Mouse (Mus musculus): ENCODE measurements at regions not wholly inside any gene's neighbourhood (a gene's known extent, or its start where the extent isn't known, plus 50 kb on each side); places are given as distances from the start of the nearest gene placed in this dataset.

DNA sequence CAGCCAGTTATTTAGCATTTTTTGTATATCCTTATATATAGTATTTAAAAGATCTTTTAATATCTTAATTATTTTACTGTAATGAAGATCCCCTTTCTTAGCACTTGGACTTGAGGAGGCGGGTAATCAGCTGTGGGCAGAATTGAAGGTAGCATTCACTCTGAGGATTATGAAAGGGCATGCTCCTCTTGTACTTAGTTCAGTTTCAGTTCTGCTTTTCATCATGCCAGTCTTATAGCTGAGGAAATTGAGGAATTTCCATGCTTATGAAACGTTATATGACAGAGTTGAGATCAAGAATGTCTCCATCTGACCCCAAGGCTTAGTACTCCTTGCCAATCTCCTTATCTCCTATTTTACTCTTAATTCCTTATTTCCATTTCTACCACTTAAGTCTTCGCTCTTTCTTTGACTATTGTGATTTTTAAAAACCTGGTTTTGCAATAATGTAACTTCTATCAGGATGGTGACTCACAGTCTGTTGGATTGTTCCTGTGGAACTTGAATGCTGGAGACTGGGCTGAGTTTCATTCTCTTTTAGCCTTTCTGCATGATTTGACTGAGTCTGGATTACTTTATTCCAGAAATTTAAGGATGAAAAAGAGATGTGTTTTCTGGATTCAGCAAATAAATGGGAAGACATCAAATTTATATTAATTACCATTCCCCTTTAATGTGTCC lies 133.6 kb downstream of the Papss1 start:
- no peak for DNase-seq (ENCODE audit: extremely low spot score, low spot score)

DNA sequence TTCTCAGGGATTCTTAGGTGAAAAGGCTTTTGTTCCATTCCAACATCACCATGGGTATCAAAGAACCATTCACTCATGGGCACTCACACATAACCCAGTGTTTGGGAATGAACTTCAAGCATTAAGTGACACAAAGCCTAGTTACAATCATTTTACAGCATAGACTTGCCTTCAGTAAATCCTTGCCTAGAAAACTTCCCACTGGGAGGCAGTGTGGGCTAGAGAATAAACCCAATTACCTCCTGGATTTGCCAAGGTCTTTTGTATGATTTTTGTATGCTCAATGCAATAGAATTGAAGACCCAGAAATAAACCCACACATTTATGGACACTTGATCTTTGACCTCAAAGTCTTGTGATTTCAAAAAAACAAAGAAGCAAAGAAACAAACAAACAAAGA lies 138.6 kb downstream of the Papss1 start:
- DNase-seq (ENCODE audit: extremely low spot score, low spot score) = no peak

DNA sequence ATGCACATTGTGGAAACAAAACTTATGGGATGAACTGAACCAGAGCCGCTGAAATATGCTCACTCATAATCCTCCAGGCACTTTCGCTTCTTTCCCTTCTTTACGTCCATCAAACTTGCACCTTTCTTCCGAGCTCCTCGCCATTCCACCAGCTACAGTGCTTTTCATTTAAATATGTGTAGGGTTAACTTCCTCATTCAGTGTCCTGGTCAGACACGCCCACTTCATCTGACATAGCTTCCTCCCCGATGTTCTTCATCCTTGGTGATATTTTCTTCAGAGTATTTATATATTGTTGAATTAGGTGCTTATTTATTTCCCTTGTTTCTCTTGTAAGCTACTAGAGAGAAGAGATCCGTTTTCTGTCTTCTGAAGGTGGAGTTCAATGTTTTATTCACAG lies 149.0 kb downstream of the Papss1 start:
- no peak for DNase-seq (ENCODE audit: extremely low spot score, low spot score)

DNA sequence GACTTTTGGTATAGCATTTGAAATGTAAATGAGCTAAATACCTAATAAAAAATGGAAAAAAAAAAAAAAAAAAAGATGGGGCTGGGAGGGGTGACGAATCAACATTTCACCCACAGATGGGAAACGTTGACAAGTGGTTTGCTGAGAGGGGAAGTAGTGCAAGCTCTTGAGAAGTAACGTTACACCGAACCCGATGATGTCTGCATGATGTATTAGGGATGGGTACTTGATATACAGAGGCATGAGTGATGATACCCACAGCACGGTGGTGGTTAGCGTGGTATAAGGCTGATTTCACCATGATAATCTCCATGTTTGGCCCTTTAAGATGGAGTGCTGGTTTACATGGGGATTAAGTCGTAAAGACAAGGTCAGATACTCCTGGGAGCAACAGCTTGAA lies 154.2 kb downstream of the Papss1 start:
- DNase-seq (ENCODE audit: extremely low spot score, low spot score) = no peak

DNA sequence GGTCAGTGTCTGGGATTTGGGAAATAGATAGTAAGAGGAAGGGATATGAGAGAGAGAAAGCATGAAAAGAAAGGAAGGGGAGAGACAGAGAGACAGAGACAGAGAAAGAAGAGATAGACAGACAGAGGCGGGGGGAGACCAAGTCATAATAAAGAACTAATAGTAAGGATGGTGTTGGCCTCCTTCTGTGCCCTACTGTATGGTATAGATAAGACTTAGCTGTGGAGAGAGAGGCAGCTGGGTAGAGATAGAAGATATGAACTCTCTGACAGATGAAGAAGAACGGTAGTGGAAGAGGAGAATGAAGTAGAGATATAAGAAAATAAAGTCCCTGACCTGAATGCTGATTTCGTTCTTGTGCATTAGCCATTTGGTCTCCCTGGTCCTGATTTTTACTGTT lies 164.1 kb downstream of the Papss1 start:
- DNase-seq (ENCODE audit: extremely low spot score, low spot score) = no peak

DNA sequence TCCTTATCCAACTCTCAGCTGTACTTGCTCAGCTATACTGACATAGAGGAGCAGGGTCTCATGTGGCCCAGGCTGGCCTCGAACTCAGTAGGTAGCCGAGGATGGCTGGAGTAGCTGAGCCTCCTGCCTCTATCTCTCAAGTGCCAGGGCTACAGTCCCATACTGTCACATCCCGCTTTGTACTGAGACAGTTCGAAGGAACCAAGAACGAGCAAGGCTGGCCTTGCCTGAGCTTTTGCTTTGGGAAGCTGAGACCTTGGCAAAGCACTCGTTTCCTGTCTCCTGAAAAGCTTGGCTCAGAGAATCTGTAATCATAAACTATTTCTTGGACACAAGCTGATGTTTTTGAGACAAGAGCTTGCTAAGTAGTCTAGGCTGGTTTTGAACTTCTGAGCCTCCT lies 169.7 kb downstream of the Papss1 start:
- DNase-seq (ENCODE audit: extremely low spot score, low spot score) = no peak

DNA sequence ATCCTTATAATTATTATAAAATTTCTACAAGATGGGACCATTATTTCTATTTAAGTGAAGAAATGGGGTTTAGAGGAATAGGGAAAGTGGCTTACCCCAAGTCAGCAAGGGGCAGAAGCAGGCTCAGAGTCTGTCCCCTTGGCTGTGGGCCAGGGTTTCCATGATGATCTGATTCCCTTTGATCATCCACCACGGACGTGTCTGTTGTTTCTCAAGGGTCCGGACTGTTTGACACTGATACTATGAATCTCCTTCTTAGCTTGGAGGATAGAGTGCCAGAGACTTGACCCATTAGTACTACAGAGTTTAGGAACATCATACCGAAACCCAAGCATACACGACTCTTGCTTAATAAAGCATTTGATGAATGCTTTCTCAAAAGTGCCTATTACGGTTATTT lies 172.9 kb downstream of the Papss1 start:
- DNase-seq (ENCODE audit: extremely low spot score, low spot score) = no peak

DNA sequence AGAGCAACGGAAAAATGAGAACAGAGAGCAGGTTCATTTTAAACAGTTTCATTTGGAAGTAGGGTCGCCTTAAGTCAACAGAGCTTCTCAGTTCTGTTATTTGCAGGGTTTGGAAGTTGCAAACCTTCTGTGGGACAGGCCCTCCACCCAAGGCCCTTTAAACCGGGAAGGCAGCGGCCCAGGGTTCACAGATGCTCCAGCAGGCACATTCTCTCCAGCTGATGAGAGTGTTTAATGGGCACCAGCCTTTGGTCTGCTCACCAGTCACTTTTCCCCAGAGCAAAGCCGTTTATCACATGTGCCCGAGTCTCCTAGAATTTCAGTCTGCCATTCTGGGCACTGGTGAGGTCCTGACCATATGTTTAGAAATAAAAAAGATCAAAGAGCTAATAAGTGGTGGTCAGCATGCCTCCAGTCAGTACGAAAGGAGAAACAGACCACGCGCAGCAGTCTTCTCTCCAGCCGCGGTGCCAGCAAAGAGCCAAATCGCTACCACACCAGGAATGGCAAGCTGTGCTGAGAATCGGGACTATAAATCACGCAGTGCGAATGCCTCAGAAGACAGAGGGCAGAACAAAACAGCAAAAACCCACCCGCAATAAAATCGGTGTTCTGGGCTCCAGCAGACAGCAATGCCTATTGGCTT lies 173.5 kb downstream of the Papss1 start:
- DNase-seq (ENCODE audit: extremely low spot score, low spot score) = peak; percentile 28

DNA sequence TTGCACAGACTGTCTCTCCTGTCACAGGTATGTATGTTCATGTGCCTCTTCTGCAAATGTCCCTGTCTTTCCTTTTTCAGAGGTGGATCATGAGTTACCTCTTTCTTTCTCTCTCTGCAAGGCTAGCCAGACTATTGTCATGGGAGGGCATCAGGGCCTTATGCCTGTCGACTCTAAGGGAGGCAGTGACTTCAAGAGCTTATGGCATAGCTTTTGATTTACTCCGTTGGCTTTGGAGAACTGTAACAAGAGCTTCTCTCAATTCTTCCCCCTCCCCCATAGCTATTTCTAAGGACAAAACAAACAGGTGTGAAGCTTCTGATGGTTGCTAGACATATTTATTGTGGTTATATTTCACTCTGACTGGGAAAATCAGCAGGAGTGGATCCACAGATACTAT lies 191.0 kb downstream of the Papss1 start:
- DNase-seq (ENCODE audit: extremely low spot score, low spot score) = no peak

DNA sequence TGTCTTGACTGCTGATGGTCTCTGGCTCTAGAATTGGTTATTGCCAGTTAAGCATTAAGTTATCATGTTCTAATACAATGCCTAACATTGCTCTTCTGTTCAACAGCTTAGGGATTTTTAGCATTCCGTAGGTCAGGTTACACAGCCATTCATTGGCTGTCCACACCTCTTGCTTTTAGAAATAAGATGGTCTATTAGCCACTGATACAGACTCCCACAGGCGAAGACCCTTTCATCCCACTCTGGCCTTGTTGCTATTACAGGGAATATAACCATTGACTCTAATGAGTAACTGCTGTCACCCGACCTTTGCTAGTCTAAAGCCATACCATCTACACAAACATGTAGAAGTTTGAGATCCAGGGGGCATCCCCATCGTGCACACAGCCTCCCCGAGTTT lies 191.6 kb downstream of the Papss1 start:
- no peak for DNase-seq (ENCODE audit: extremely low spot score, low spot score)

DNA sequence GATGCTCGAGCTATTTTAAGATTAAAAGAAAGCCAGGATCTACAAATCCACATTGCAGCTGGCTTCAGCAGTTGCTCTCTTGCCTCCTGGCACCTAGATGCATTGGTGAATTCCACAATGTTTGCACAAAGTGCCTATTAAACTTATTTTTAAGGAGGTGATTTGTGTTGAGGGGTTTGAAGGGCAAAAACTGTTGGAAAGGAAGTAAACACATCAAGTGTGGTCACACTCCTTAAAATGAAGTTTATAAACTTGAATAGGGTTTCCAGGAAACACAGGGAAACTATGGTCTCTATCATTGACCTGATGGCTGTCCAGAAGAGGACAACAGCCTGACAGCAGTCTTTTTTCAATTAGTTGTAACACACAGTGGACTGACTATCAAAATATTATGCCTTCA lies 205.4 kb downstream of the Papss1 start:
- no peak for DNase-seq (ENCODE audit: extremely low spot score, low spot score)

DNA sequence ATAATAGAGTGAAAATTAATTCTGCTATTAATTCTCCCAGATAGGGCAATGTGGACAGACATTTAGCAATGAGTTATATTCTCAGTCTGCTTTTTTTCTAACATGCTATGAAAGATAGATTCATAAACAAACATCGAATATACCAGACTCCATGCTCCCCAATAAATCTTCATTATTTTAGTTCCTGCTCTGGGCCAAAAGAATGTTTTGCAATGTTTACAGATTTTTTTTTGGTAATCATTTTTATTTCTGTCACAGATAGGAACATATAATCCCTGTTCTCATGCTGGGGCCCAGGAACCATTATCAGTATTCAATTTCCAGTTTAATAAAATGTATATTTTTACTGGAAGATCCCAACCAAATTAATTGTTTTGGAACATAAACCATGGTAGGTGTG lies 205.9 kb downstream of the Papss1 start:
- no peak for DNase-seq (ENCODE audit: extremely low spot score, low spot score)

DNA sequence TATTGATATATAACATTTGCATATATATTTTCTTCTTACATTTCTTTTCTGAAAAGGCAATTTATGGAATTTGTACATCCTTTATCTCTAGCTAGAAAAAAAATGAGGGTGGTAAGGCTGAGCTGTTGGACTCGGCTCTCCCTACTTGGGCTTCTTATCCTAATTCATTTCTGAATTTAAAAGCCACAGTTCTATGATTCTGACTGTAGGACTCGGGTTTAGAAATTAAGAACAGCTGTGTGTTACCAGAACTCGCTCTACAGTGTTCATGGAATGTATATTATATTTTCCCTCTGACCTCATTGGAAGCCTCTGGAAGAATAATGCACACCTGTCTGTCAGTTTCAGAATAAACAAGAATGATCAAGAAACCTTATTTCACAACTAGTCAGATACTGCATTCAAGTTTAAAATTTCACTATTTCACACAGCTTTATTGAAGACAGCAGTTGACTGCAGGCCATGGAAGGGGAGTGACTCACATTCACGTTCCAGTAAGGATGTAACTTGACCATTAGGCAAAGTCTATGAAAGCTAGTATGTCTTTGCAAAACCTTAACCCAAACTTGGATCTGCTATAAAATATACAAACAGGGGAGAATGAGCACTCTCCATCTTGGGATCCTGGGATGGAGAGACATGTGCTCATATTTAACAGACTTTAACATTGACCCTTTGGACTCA lies 207.4 kb downstream of the Papss1 start:
- no peak for DNase-seq (ENCODE audit: extremely low spot score, low spot score)

DNA sequence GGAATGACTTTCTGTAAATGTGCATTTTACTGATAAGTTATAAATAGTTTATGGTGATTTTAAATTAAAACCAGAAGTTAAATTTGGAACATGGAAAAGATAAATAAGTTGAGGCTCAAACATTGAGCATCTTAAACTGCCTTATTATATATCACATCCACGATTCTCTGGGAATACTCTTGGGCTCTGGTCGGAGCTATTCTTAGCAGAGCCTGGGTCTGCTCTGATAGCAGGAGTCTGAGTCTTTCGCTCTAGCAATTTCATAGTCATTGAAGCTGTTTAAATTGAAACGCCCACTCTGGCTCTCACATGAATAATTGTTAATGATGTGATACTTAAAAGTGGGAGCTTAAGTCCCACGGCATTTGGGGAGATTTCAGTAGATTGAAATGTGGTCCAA lies 208.0 kb downstream of the Papss1 start:
- no peak for DNase-seq (ENCODE audit: extremely low spot score, low spot score)

DNA sequence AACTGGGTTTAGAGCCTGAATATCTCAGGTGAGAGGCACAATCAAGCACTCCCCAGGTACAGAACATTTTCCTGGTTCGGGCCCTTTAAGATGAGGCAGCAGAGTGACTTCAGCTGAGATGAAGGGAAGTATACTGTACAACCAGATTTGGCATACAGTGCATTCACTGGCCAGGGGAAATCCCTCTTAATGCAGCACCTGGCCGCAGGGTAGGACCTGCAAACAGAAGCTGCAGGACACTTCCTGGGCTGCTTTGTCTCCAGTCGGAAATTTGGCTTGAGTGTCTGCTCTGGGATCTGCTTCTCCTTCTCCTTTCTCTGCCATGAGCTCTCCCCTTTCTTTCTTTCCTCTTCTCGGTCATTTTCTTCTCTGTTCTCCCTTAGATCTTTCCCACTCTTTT lies 210.9 kb downstream of the Papss1 start:
- DNase-seq (ENCODE audit: extremely low spot score, low spot score) = no peak

DNA sequence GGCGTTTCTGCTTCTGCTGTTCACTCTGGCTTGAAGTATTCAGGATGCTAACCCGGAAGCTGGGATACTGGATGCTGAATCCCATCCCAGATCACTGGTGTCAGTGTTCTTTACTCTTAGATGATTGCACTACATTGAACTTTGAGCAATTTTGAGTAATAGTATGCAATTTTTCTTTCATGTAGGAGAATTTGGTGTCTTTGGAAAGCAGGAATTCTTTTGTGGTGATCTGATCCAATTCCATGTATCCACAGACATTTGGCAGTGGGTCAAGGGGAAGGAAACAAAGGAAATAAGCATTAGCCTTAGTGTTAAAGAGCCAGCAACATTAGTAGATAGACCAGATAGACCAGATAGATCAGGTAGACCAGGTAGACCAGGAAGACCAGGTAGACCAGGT lies 212.1 kb downstream of the Papss1 start:
- no peak for DNase-seq (ENCODE audit: extremely low spot score, low spot score)

DNA sequence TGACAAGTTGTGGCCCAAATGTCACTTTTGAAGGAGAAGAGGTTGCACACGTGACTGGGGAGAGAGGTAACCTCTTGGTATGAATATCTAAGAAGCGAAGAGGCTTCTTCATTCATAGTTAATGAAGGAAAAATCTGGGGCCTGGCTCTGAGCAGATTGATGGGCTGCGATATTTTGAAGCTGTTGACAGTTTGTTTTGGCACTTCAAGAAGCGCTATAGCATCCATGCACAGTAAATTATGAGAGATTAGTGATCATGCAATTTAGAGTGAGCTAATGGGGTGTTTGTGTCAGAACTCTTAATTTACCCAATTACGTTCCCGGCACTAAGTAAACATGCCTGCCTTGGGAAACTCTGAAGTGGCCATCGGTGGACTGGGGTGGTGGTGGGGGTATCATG lies 215.2 kb downstream of the Papss1 start:
- no peak for DNase-seq (ENCODE audit: extremely low spot score, low spot score)

DNA sequence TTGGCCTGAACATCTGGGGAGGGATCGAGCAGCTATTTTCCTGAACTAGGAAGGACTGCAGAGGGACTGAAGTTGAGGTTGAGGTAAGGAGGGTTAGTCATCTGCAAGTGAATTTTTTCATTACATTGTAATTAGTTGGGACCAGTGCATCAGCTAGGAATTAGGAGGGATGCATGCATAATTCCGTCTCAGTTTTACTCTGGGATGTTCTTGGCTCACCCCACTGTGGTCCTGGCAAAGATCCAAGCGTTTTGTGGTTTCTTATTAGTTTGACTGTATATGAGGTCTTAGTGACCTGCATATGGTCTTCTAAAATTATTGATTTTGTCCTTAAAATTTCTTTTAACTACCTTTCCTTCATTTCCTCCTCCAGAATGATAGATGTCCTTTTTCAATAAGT lies 221.0 kb downstream of the Papss1 start:
- DNase-seq (ENCODE audit: extremely low spot score, low spot score) = no peak

DNA sequence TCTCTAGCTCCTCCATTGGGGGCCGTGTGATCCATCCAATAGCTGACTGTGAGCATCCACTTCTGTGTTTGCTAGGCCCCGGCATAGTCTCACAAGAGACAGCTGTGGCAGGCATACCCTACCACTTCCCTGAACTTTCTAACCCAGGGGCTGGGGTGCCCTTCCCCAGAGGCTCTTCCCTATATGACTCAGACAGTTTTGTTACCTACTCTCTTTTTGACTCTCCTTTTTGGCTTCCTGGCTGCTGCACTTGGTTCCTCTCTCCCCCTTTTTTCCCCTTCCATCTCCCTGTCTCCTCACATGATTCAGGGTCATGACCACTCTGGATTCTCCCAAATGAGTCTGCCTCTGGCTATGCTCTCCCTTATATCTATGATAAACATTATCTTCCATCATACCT lies 223.8 kb downstream of the Papss1 start:
- DNase-seq (ENCODE audit: extremely low spot score, low spot score) = no peak

DNA sequence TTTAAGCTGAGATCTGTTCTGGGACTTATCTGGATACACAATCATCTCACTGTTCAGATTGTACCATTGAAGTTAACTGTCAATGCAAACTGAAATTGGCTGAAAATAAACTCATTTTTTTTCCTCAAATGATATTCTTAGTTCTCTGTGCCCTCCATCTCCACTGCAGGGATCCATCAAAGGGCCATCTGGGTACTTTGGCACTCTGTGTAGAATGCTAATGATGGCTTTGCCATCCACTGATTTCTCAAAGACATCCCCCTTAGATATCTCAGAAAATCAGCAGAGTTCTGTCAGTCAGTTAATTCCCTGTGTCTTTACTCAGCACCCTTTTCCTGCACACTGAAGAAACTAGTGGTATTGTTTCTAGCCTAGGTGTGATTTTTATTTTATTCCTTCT lies 224.6 kb downstream of the Papss1 start:
- no peak for DNase-seq (ENCODE audit: extremely low spot score, low spot score)

DNA sequence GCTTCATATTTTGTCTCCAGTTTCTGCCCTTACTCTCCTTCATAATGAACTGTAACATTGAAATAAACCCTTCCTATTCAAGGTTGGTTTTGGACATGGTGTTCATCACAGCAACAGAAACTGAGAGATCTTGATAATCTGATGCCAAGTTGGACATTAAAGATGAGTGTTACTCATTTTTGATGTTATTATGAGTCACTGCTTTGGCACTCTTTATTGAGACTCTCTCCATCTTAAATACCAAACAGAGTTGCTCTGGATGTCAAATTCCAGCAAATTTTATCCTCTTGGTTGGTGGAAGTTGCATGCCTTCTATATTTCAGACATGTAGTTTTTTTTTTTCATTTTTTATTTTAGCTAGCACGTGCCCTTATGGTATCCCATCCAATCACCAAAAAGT lies 229.5 kb downstream of the Papss1 start:
- DNase-seq (ENCODE audit: extremely low spot score, low spot score) = no peak

DNA sequence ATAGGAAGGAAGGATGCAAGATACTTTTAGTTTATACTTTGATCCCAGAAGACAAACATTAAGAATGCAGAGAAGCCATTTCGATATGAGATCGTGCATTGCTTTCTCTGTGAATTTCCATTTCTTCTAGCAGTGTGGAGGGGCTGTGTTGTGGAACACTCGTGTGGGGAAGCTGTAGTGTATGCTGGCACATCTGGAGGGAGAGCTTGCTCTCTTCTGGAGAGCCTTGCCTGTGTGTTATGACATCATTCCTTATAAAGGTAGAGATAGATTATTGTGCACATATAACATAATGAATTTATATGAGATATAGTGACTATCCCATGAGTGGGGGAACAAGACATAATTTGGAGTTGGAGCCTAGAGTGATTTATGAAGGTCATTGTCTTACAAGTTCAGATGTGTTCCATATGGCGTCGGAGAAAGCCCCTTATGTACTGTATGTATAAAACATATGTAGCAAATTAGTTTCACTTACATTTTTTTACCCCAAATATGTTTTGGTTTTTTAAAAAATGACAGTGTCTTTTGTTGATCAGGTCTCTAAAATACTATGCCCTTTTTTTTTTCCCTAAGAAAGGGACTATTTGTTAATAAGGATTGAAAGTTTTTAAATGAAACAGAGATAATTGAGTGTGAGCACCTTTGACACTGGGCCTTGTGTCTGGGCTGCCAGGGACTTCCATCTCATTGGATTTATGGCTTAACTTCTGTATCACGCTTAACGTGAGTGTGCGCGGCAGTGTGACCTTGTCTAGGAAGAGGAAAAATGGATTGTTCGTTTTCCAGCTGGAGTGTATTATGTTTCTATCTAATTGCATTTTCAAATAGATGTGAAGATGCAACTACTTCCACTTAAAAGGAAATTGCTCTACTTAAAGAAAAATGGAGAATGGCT lies 230.8 kb downstream of the Papss1 start:
- no peak for DNase-seq (ENCODE audit: extremely low spot score, low spot score)

Measured in neural tube, embryonic 10.5 days (tissue).